Mouse (Mus musculus) embryonic facial prominence, embryonic 15.5 days (tissue): Measurements from ENCODE around the gene Trp63. TPM values are rescaled to one million over a fixed set of nuclear protein-coding genes. Genes with fewer than 3 reads are reported as not detected.
A peak's percentile ranks its signal among the peaks of the same experiment; 100 is the strongest.

Experiments
- ATAC-seq: fragments of 200-750 bp; cut with Nextera tagmentation; 2 replicates; pipeline ENCODE4 v1.8.0; 2017; ENCODE audit warnings: low read depth, moderate TSS enrichment; ENCODE audit not compliant: insufficient number of reproducible peaks, low FRiP score, low TSS enrichment
- H3K27ac ChIP-seq: fragments of 300-500 bp; sonication (generic); replicated peaks from 2 replicates; pipeline ENCODE4 v1.5.1; 2015; ENCODE audit warnings: mild to moderate bottlenecking, inconsistent platforms
- H3K27me3 ChIP-seq: fragments of 300-500 bp; sonication (generic); 2 replicates; pipeline ENCODE4 v1.6.1; 2015; ENCODE audit warnings: inconsistent platforms
- H3K36me3 ChIP-seq: fragments of 300-500 bp; sonication (generic); 2 replicates; pipeline ENCODE4 v1.6.1; 2015; ENCODE audit warnings: mild to moderate bottlenecking, inconsistent platforms
- H3K4me1 ChIP-seq: fragments of 300-500 bp; sonication (generic); 2 replicates; pipeline ENCODE4 v1.6.1; 2015; ENCODE audit warnings: inconsistent platforms
- H3K4me2 ChIP-seq: fragments of 300-500 bp; sonication (generic); replicated peaks from 2 replicates; pipeline ENCODE4 v1.6.1; 2015; ENCODE audit warnings: mild to moderate bottlenecking, inconsistent platforms
- H3K4me3 ChIP-seq: fragments of 300-500 bp; sonication (generic); replicated peaks from 2 replicates; pipeline ENCODE4 v1.5.1; 2015; ENCODE audit warnings: mild to moderate bottlenecking, inconsistent platforms
- H3K9ac ChIP-seq: fragments of 300-500 bp; sonication (generic); 2 replicates; pipeline ENCODE4 v1.6.1; 2015; ENCODE audit warnings: inconsistent platforms
- H3K9me3 ChIP-seq: fragments of 300-500 bp; sonication (generic); replicated peaks from 2 replicates; pipeline ENCODE4 v1.6.1; 2016; ENCODE audit warnings: inconsistent platforms
- WGBS: fragments of 180-500 bp; shearing (Covaris S2); methylation state at CpG from one replicate; pipeline ENCODE4 v1.1.7; 2015; 5-methylcytosine and 5-hydroxymethylcytosine counted together
- polyA plus RNA-seq: library from polyadenylated mRNA; unstranded; fragments of >200 nt; fragmentation: Nextera tagmentation; extraction: Ambion mirVana; gene quantifications from 2 replicates; pipeline ENCODE4 v1.2.1, GENCODE M21; 2015

Trp63 gene
- polyA plus RNA-seq, 1 experiment from 2014 or later: 74.6 TPM

- no peak overlapping the region for H3K4me2 ChIP-seq
- H3K4me3 ChIP-seq: no peak overlapping the region
- no peaks in the 10 kb centered on the region for H3K27me3 ChIP-seq
- H3K9ac ChIP-seq: no peak overlapping the region
- no peaks in the 10 kb centered on the region for H3K9me3 ChIP-seq
- H3K36me3 ChIP-seq: no peaks in the 10 kb centered on the region
- no peak for ATAC-seq
- WGBS: 66% methylated on average over 3 of the region's 3 CpGs
- H3K27ac ChIP-seq: peak overlapping the region; percentile 13; the same call in 1 of the 2 replicates
- peaks cover 12% of the 10 kb centered on the region for H3K4me1 ChIP-seq
These were observed 151.7 kb downstream of the Trp63 start for GRCm38 (mm10) chr16:25835301-25835700.

- H3K36me3 ChIP-seq: no peaks in the 10 kb centered on the region
- H3K4me3 ChIP-seq: no peak overlapping the region
- H3K9me3 ChIP-seq: no peaks in the 10 kb centered on the region
- H3K4me2 ChIP-seq: no peak overlapping the region
- H3K27me3 ChIP-seq: no peaks in the 10 kb centered on the region
- H3K4me1 ChIP-seq: peaks cover 12% of the 10 kb centered on the region
- WGBS: 66% methylated on average over 5 of the region's 5 CpGs
- H3K9ac ChIP-seq: no peak overlapping the region
- no peak overlapping the region for H3K27ac ChIP-seq
- no peak for ATAC-seq
These were observed 152.2 kb downstream of the Trp63 start for GRCm38 (mm10) chr16:25835723-25836122.

- Histone ChIP-seq H3K9me3 (no peaks in the 10 kb centered on the region), H3K4me1 (peaks cover 3% of the 10 kb centered on the region; the same call in 1 of the 2 replicates), H3K36me3 (no peaks in the 10 kb centered on the region), H3K9ac (no peak overlapping the region), H3K4me3 (no peak overlapping the region), H3K4me2 (no peak overlapping the region), H3K27ac (peak overlapping the region; percentile 75), H3K27me3 (no peaks in the 10 kb centered on the region)
- ATAC-seq: no peak
- 65% methylated on average over 6 of the region's 6 CpGs for WGBS
These were observed 159.4 kb downstream of the Trp63 start for GRCm38 (mm10) chr16:25842996-25843395.

GRCm38 (mm10) chr16:25843625-25844024 is 160.1 kb downstream of the Trp63 start:
- peaks cover 3% of the 10 kb centered on the region; the same call in 1 of the 2 replicates for H3K4me1 ChIP-seq
- H3K4me3 ChIP-seq: no peak overlapping the region
- H3K9me3 ChIP-seq: no peaks in the 10 kb centered on the region
- H3K27me3 ChIP-seq: no peaks in the 10 kb centered on the region
- H3K36me3 ChIP-seq: no peaks in the 10 kb centered on the region
- WGBS: 69% methylated on average over 13 of the region's 13 CpGs
- H3K4me2 ChIP-seq: no peak overlapping the region
- peak overlapping the region; percentile 75 for H3K27ac ChIP-seq
- no peak overlapping the region for H3K9ac ChIP-seq
- ATAC-seq: 0 out of 2 replicates have a peak, but pooled peaks have one; percentile 43

- H3K9me3 ChIP-seq: no peaks in the 10 kb centered on the region
- no peak overlapping the region for H3K4me2 ChIP-seq
- 85% methylated on average over 5 of the region's 5 CpGs for WGBS
- H3K27ac ChIP-seq: no peak overlapping the region
- no peaks in the 10 kb centered on the region for H3K27me3 ChIP-seq
- no peaks in the 10 kb centered on the region for H3K36me3 ChIP-seq
- no peak overlapping the region for H3K4me3 ChIP-seq
- no peak for ATAC-seq
- no peak overlapping the region for H3K9ac ChIP-seq
- H3K4me1 ChIP-seq: peaks cover 14% of the 10 kb centered on the region
These were observed 163.0 kb downstream of the Trp63 start for GRCm38 (mm10) chr16:25846611-25847010.

GRCm38 (mm10) chr16:25848474-25848873 is 164.9 kb downstream of the Trp63 start:
- H3K36me3 ChIP-seq: no peaks in the 10 kb centered on the region
- no peak for ATAC-seq
- no peak overlapping the region for H3K4me2 ChIP-seq
- no peak overlapping the region for H3K9ac ChIP-seq
- 30% methylated on average over 2 of the region's 2 CpGs for WGBS
- peak overlapping the region; percentile 28; the same call in 1 of the 2 replicates for H3K27ac ChIP-seq
- H3K4me3 ChIP-seq: no peak overlapping the region
- no peaks in the 10 kb centered on the region for H3K9me3 ChIP-seq
- no peaks in the 10 kb centered on the region for H3K27me3 ChIP-seq
- peaks cover 11% of the 10 kb centered on the region; the same call in 1 of the 2 replicates for H3K4me1 ChIP-seq

- H3K36me3 ChIP-seq: no peaks in the 10 kb centered on the region
- WGBS: 61% methylated on average over 13 of the region's 13 CpGs
- no peak overlapping the region for H3K9ac ChIP-seq
- peak overlapping the region; percentile 23 for H3K27ac ChIP-seq
- no peaks in the 10 kb centered on the region for H3K27me3 ChIP-seq
- ATAC-seq: no peak
- no peak overlapping the region for H3K4me3 ChIP-seq
- H3K4me2 ChIP-seq: no peak overlapping the region
- peaks cover 11% of the 10 kb centered on the region; the same call in 1 of the 2 replicates for H3K4me1 ChIP-seq
- H3K9me3 ChIP-seq: no peaks in the 10 kb centered on the region
These were observed 166.3 kb downstream of the Trp63 start for GRCm38 (mm10) chr16:25849593-25850464.

- no peak for ATAC-seq
- Histone ChIP-seq H3K9ac (no peak overlapping the region), H3K4me1 (peaks cover 7% of the 10 kb centered on the region; the same call in 1 of the 2 replicates), H3K4me3 (no peak overlapping the region), H3K4me2 (no peak overlapping the region), H3K27me3 (no peaks in the 10 kb centered on the region), H3K9me3 (no peaks in the 10 kb centered on the region), H3K36me3 (no peaks in the 10 kb centered on the region), H3K27ac (no peak overlapping the region; the same call in 1 of the 2 replicates)
- WGBS: 67% methylated on average over 8 of the region's 8 CpGs
These were observed 177.4 kb downstream of the Trp63 start for GRCm38 (mm10) chr16:25860731-25861505.

GRCm38 (mm10) chr16:25865096-25865869 is 181.7 kb downstream of the Trp63 start:
- WGBS: 30% methylated on average over 7 of the region's 7 CpGs
- Histone ChIP-seq H3K4me1 (0 out of 2 replicates have a peak, but pooled peaks cover 14% of the 10 kb centered on the region), H3K27me3 (no peaks in the 10 kb centered on the region), H3K27ac (peak overlapping the region; percentile 44), H3K9ac (no peak overlapping the region), H3K9me3 (no peaks in the 10 kb centered on the region), H3K4me2 (no peak overlapping the region), H3K4me3 (no peak overlapping the region), H3K36me3 (no peaks in the 10 kb centered on the region)
- 0 out of 2 replicates have a peak, but pooled peaks have one; percentile 19 for ATAC-seq

- Histone ChIP-seq H3K27me3 (no peaks in the 10 kb centered on the region), H3K4me1 (0 out of 2 replicates have a peak, but pooled peaks cover 2% of the 10 kb centered on the region), H3K4me2 (no peak overlapping the region), H3K9me3 (no peaks in the 10 kb centered on the region), H3K9ac (no peak overlapping the region), H3K36me3 (no peaks in the 10 kb centered on the region), H3K4me3 (no peak overlapping the region), H3K27ac (no peak overlapping the region)
- WGBS: 83% methylated on average over 1 of the region's 1 CpGs
- no peak for ATAC-seq
These were observed 187.9 kb downstream of the Trp63 start for GRCm38 (mm10) chr16:25871503-25871902.
